Mouse (Mus musculus): Measurements from ENCODE around the gene Cntn5. TPM values are rescaled to one million over a fixed set of nuclear protein-coding genes. Genes with fewer than 3 reads are reported as not detected.

Gene Cntn5
- polyA plus RNA-seq, 1 experiment from 2014 or later: 0.63 TPM

DNA sequence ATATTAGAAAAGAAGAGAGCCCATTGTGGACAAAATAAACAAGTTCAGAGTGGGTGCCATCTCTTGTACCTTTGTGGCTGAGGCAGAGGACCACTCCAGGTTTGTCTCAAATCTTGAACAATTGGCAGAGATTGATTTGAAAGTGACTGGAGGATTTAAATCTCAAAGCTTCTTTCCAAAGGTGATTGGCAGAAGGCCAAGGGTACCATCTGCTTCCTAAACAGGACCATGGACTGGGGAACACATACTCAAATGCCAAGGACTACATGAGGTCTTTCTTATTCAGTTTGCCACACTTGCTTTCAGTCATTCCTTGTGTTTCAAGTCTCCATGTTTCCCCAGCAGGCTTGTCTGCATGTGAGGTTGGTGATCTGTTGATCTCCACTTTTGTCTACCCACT is 528.3 kb downstream of the Cntn5 start:
- Histone ChIP-seq H3K4me3 (no peak overlapping the region), H3K27ac (replicated peaks) (no peak overlapping the region), H3K9me3 (replicated peaks) (0 out of 2 replicates have a peak, but pooled peaks cover 12% of the 10 kb centered on the region), H3K36me3 (no peaks in the 10 kb centered on the region), H3K4me1 (no peaks in the 10 kb centered on the region), H3K27me3 (ENCODE audit: low read depth, poor library complexity, severe bottlenecking) (no peaks in the 10 kb centered on the region)
- DNase-seq (ENCODE audit: low spot score): no peak

DNA sequence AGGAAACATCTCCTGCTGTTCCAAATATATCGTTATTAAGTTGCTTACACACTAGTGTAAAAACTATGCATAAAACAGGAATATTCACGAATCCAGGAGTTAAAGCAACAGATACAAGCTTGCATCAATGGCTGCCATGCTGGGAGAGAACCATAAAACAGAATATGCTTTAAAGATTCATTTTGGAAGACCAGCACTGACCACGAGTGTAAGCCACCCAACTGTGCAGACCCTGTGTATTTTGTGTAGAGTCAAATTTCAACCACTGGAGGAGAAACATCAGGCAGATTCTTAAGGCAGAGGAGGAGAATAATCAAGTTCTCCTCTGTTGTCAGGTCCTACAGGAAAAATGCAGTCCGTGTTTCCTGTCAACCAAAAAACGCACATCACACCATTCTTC is 535.6 kb downstream of the Cntn5 start:
- WGBS: 78% methylated on average over 5 of the region's 5 CpGs
- Histone ChIP-seq H3K27me3 (ENCODE audit: low read depth, poor library complexity, severe bottlenecking) (no peaks in the 10 kb centered on the region), H3K9me3 (replicated peaks) (0 out of 2 replicates have a peak, but pooled peaks cover 3% of the 10 kb centered on the region), H3K4me3 (no peak overlapping the region), H3K4me1 (no peaks in the 10 kb centered on the region), H3K36me3 (no peaks in the 10 kb centered on the region), H3K27ac (replicated peaks) (no peak overlapping the region)
- DNase-seq (ENCODE audit: low spot score): no peak

DNA sequence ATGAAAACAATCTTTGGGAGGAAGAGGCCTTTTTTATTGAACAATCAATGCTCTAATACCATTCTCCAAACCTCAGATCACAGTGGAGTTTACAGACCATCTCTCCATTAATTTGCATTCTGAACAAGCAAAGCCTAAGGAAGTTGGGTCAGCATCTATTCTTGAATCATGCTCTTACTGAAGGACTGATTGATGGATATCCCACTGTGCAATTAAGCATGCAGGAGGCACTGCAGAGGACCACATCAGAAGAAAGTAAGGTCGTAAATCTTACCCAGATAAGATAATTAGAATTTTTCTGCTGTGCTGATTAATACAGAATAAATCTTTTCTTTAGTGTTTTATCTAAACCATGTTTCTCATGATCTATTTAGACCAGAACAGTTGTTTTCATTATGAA is 536.2 kb downstream of the Cntn5 start:
- no peaks in the 10 kb centered on the region for H3K27me3 ChIP-seq (ENCODE audit: low read depth, poor library complexity, severe bottlenecking)
- 68% methylated on average over 1 of the region's 1 CpGs for WGBS
- H3K36me3 ChIP-seq: no peaks in the 10 kb centered on the region
- DNase-seq (ENCODE audit: low spot score): no peak
- H3K27ac ChIP-seq (replicated peaks): no peak overlapping the region
- H3K4me3 ChIP-seq: no peak overlapping the region
- no peaks in the 10 kb centered on the region for H3K9me3 ChIP-seq (replicated peaks)
- H3K4me1 ChIP-seq: no peaks in the 10 kb centered on the region

DNA sequence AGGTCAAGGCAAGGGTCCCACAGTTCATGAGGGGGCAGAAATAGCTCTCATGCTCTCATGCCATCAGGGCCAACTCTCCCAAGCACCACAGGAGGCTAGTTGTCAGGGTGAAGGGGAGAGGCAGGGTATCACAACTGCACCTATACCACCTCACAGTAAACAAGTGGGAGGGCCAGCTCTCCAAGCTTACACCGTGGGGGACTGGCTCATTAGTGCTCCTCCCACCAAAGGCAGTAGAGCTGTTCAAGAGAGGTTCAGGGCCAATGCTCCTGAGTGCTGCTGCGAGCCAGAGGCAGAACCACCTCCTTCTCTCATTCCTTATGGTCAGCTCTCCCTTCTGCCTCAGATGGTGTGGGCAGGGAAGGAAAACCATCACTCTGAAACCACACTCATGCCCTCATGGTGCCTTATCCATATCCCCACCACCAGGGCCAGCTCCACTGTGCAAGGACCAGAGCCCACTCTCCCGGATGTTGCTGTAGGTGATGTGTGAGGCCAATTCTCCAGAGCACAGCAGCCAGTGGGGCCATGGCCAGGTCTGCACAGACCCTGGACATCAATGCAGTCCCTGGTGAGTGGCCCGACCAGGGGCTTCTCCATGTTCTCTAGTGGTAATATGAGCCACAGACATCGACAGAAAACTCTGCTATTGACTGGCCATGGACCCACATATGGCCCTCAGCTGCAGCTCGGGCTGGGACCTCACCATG is 538.2 kb downstream of the Cntn5 start:
- Histone ChIP-seq H3K27ac (replicated peaks) (no peak overlapping the region), H3K4me1 (no peaks in the 10 kb centered on the region), H3K27me3 (ENCODE audit: low read depth, poor library complexity, severe bottlenecking) (no peaks in the 10 kb centered on the region), H3K4me3 (no peak overlapping the region), H3K9me3 (replicated peaks) (no peaks in the 10 kb centered on the region), H3K36me3 (no peaks in the 10 kb centered on the region)
- WGBS: 76% methylated on average over 6 of the region's 6 CpGs
- no peak for DNase-seq (ENCODE audit: low spot score)

DNA sequence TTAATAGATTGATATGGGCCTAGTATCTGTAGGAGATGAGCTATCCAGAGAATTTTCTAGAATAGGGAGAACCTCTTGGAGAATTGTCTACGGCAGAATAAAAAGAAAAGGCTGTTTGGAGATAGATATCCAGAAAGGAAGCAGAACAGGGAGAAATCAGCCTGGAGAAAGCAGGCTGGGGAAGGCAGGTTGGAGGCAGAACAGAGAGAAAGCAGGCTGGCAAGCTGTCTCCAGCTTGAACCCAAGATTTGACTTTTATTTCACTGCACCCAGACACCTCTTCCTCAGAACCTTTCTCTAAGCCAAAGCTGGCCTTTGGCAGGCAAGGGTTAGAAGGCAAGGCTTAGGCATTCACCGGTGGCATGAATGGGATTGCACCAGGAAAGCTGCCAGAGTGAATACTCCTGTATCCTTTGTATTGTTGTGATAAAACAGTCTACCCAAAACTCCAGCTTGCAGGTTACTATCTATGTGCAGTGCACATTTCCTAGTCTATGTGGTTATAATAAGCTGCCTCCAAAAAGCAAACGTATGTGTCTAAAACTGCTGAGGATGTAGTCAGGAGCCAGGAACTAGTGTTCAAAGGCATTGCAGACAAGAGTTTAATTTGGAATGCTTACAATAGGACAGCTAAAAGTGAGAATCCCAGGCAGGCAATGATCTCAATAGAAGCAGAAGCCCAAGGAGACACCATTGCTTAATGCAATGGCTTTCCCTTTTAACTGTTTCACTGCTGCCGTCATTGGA is 553.5 kb downstream of the Cntn5 start:
- no peak for DNase-seq (ENCODE audit: low spot score)
- no peaks in the 10 kb centered on the region for H3K9me3 ChIP-seq (replicated peaks)
- H3K4me1 ChIP-seq: no peaks in the 10 kb centered on the region
- 85% methylated on average over 4 of the region's 4 CpGs for WGBS
- H3K27ac ChIP-seq (replicated peaks): no peak overlapping the region
- no peak overlapping the region for H3K4me3 ChIP-seq
- no peaks in the 10 kb centered on the region for H3K27me3 ChIP-seq (ENCODE audit: low read depth, poor library complexity, severe bottlenecking)
- H3K36me3 ChIP-seq: no peaks in the 10 kb centered on the region

DNA sequence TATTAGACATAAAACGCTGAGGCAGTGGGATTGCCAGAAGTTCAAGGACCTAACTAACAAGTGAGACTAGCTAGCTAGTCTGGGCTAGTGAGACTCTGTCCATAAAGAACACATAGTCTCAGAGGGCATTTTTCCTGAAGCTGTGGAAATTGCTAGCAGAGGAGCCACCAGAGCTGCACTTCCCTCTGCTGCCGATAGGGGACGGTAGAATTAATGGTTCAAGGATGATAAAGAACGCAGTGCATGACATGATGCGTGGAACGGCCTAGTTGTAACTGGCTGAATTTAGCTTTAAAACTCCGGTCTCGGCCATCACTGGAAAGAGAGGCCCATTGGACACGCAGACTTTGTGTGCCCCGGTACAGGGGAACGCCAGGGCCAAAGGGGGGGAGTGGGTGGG is 555.8 kb downstream of the Cntn5 start:
- Histone ChIP-seq H3K9me3 (replicated peaks) (no peaks in the 10 kb centered on the region), H3K27ac (replicated peaks) (no peak overlapping the region), H3K36me3 (no peaks in the 10 kb centered on the region), H3K4me3 (no peak overlapping the region), H3K27me3 (ENCODE audit: low read depth, poor library complexity, severe bottlenecking) (no peaks in the 10 kb centered on the region), H3K4me1 (no peaks in the 10 kb centered on the region)
- no peak for DNase-seq (ENCODE audit: low spot score)
- WGBS: 85% methylated on average over 11 of the region's 11 CpGs

DNA sequence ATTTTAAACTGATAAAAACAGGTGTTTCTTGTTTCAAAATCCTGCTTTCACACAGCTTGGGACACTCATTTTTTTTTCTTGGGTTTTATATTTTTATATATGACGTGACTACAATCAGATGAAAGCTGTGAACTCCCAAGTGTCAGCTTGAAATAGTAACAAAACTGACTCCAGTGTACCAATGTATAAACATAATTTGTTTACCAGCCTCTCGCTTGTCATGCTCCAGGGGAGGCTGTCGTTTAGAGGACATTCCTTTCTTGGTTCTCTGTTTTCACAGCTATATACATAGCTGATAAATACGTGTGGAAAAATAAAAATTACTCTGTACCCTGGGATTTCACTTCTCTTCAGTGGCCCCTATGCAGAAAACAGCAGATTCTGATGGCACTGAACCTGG is 556.4 kb downstream of the Cntn5 start:
- no peak for DNase-seq (ENCODE audit: low spot score)
- H3K27ac ChIP-seq (replicated peaks): no peak overlapping the region
- H3K4me1 ChIP-seq: no peaks in the 10 kb centered on the region
- H3K4me3 ChIP-seq: no peak overlapping the region
- 85% methylated on average over 4 of the region's 4 CpGs for WGBS
- no peaks in the 10 kb centered on the region for H3K9me3 ChIP-seq (replicated peaks)
- H3K27me3 ChIP-seq (ENCODE audit: low read depth, poor library complexity, severe bottlenecking): no peaks in the 10 kb centered on the region
- no peaks in the 10 kb centered on the region for H3K36me3 ChIP-seq

DNA sequence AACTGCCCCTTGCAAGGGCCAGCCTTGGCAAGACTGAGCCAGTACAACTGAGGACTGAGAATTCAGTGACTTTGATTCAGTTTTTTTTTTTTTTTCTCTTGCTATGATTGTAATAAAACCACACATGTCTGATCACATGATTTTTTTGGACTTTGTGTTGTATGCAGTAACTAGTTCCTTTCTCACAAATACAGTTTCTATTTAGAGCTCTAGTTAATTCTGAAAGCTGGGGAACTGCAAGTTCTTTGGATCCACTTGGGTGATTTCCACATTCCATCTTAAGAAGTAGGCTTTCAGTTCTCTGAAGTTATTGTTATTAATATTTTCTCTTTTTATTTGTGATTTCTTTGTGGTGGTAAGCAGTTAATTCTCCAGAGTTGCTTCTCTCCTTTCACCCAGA is 563.8 kb downstream of the Cntn5 start:
- DNase-seq (ENCODE audit: low spot score): no peak

DNA sequence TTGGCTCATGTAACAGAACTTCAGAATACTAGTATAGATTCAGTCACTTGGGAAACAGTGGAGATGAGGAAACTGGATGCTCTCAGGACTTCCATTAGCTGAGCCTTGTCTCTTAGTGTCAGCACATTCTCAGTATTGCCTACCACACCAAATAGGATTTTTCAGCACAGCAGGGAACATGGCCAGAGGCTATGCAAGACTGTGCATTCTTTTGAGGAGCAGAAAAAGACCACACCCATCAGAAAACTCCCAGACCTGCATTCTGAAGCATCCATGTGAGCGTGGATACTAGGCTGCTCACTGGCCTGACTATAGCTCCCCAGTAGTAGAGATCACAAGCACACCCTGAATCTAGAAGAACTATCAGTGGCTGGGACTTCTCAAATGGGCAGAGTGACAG is 564.9 kb downstream of the Cntn5 start:
- no peak for DNase-seq (ENCODE audit: low spot score)
- H3K27ac ChIP-seq (replicated peaks): no peak overlapping the region
- H3K4me3 ChIP-seq: no peak overlapping the region
- no peaks in the 10 kb centered on the region for H3K9me3 ChIP-seq (replicated peaks)
- H3K4me1 ChIP-seq: no peaks in the 10 kb centered on the region
- 68% methylated on average over 1 of the region's 1 CpGs for WGBS
- no peaks in the 10 kb centered on the region for H3K36me3 ChIP-seq
- no peaks in the 10 kb centered on the region for H3K27me3 ChIP-seq (ENCODE audit: low read depth, poor library complexity, severe bottlenecking)

More for the DNA sequence above, 563.8 kb downstream of the Cntn5 start:
- H3K27me3 ChIP-seq (ENCODE audit: low read depth, poor library complexity, severe bottlenecking): no peaks in the 10 kb centered on the region
- H3K9me3 ChIP-seq (replicated peaks): no peaks in the 10 kb centered on the region
- H3K27ac ChIP-seq (replicated peaks): no peak overlapping the region
- H3K4me1 ChIP-seq: no peaks in the 10 kb centered on the region
- H3K4me3 ChIP-seq: no peak overlapping the region
- no peaks in the 10 kb centered on the region for H3K36me3 ChIP-seq

DNA sequence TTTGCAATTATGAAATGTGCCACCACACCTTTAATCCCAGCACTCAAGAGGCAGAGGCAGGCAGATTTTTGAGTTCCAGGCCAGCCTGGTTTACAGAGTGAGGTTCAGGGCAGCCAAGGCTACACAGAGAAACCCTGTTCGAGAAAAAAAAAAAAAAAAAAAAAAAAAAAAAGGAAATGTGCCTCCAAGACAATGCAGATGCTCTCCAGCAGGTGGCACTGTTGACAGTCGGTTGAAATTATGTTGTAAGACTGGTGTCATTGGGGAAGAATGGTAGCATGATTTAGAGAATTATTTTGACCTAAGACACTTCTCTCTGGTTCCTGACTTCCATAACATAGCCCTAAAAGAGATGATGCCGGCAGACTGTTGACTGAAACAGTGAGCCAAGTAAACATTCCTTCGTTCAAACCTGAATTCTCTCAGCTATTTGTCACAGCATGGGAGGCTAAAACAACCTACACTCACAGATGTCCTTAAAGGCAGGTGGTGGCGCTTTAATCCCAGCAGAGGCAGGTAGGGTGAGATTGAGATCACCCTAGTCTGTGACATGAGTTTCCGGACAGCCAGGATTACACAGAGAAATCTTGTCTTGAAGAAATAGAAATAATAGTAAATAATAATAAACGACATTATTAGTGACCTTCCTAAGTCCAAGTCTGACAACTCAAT is 579.7 kb downstream of the Cntn5 start:
- Histone ChIP-seq H3K9me3 (replicated peaks) (no peaks in the 10 kb centered on the region), H3K27me3 (ENCODE audit: low read depth, poor library complexity, severe bottlenecking) (no peaks in the 10 kb centered on the region), H3K4me3 (no peak overlapping the region), H3K36me3 (no peaks in the 10 kb centered on the region), H3K27ac (replicated peaks) (no peak overlapping the region), H3K4me1 (no peaks in the 10 kb centered on the region)
- WGBS: 40% methylated on average over 7 of the region's 7 CpGs
- DNase-seq (ENCODE audit: low spot score): peak; percentile 40

DNA sequence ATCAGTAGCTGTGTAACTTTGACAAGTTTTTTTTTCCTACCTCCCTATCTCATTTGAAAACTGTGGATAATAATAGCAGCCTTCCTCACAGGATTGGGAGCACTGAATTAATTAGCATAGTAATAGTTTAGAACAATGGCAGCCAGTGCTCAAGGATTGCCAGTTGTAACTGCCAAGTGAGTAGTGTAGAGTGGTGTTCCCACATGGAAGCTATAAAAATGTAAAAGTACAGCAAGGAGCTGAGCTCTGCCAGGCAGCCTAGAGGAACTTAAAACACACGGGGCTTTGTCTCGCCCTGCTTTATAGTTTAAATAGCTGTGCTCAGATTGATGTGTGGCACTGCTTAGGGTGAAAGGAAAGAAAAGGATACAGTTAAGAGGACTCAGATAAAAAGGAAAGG is 635.2 kb downstream of the Cntn5 start:
- Histone ChIP-seq H3K27ac (replicated peaks) (peak overlapping the region; percentile 74), H3K9me3 (replicated peaks) (no peaks in the 10 kb centered on the region), H3K4me3 (no peak overlapping the region), H3K27me3 (ENCODE audit: low read depth, poor library complexity, severe bottlenecking) (no peaks in the 10 kb centered on the region), H3K4me1 (peaks cover 11% of the 10 kb centered on the region), H3K36me3 (no peaks in the 10 kb centered on the region)
- whole genome bisulfite sequencing: 29% methylated on average over 2 of the region's 2 CpGs
- no peak for DNase-seq (ENCODE audit: low spot score)

DNA sequence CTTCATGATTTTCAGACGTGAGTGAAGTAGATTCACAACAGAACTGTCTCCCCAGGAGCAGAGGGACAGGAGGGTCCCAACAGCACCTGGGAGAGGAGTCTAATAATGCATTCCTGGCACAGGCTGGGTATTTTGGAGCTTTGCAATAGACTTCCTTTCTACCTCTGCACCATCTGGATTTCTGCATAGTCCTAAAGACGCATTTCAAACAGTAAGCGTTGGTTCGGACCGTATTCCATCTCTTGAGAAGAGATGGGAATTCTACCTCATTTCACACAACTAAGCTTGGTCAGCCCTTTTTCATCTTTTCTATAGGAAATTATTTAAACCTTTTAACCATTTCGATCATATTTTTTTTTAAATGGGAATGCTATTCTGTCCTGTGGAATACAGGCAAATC is 635.7 kb downstream of the Cntn5 start:
- 77% methylated on average over 6 of the region's 6 CpGs for WGBS
- Histone ChIP-seq H3K4me3 (no peak overlapping the region), H3K27ac (replicated peaks) (no peak overlapping the region), H3K4me1 (peaks cover 11% of the 10 kb centered on the region), H3K27me3 (ENCODE audit: low read depth, poor library complexity, severe bottlenecking) (no peaks in the 10 kb centered on the region), H3K36me3 (no peaks in the 10 kb centered on the region), H3K9me3 (replicated peaks) (no peaks in the 10 kb centered on the region)
- DNase-seq (ENCODE audit: low spot score): no peak

DNA sequence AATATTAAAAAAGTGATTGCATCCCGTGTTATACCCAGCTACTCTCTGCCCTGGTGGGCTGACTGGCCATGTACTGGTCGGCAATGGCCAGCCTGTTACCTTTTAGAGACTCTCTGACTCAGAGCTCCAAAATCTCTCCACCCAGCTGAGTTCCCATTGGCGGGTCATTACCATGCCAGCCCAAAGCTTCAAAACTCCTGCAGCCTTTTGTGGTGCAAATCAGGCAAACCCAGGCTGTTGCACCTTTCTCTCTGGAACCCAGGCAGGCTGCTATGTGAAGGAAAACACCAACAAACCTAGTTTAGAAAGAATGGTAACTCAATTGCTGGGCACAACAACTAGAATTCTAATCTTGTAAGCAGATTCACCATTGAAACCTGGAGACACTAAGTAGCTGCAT is 639.0 kb downstream of the Cntn5 start:
- Histone ChIP-seq H3K27me3 (ENCODE audit: low read depth, poor library complexity, severe bottlenecking) (no peaks in the 10 kb centered on the region), H3K4me1 (peaks cover 11% of the 10 kb centered on the region), H3K27ac (replicated peaks) (no peak overlapping the region), H3K36me3 (no peaks in the 10 kb centered on the region), H3K4me3 (no peak overlapping the region), H3K9me3 (replicated peaks) (no peaks in the 10 kb centered on the region)
- DNase-seq (ENCODE audit: low spot score): no peak
- WGBS: 34% methylated on average over 3 of the region's 3 CpGs

All from midbrain, embryonic 10.5 days (tissue).